Mouse (Mus musculus): ENCODE results near the gene Apobec4. TPM values are rescaled to one million over a fixed set of nuclear protein-coding genes. Genes with fewer than 3 reads are reported as not detected.

The Apobec4 gene
- total RNA-seq, 2 experiments from 2014 or later = not detected

DNA sequence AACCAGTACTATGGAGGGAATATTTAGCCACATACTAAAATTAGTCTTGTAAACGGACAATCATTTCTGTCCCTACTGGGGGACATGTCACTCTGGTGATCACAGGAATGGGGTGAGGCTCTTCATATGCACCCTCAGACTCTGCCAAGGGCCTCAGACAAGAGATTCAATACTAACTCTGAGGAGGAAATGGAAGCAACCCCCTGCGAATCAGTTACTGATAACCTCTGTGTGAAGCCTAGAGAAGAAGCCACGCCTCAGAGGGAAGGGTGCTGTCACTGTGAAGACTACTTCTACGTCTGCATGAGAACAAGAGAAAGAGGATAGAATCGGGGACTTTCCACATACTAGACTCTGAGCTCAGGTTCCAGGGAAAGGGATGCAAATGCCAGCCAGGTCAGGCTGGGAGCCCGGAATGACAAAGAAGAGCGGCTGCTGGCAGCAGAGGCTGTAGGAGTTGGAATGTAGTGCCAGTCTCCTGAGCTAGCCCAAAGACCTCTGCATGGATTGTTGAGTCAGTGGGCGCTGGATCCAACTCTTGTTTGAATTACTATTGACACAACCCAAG, 45.4 kb downstream of the Apobec4 start:
- no peak for DNase-seq (ENCODE audit: low spot score in 2 of 2)
- intact Hi-C loops (cut with DNase I) = no loop called here

DNA sequence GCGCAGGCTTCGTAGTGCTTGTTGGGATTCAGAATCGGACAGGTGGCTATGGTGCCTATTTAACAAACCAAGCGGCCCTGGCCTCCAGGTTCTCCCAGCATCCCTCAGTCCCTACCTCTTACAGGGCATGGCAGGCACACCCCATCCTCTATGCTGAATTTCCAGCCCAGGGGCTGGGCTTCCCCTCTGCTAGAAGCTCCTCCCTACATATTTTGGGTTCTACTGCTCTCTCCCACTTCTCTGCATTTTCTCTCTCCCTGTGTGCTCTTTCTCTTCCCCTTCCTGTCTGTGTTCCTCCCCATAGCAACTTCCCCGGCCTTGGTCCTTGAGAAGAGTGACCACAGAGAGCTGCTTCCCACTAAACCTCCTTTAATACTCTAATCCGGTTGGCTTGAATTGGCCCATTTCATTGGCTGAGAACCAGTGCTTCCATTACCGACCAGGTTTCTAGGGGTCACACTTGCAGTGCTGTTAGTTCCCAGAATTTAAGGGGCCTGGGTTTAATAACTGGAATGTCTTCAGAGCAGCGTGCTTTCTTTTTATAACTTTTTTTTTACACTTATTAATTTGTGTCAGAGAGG, 46.4 kb downstream of the Apobec4 start:
- no peak for DNase-seq (ENCODE audit: low spot score in 2 of 2)
- intact Hi-C loops (cut with DNase I) = no loop called here

DNA sequence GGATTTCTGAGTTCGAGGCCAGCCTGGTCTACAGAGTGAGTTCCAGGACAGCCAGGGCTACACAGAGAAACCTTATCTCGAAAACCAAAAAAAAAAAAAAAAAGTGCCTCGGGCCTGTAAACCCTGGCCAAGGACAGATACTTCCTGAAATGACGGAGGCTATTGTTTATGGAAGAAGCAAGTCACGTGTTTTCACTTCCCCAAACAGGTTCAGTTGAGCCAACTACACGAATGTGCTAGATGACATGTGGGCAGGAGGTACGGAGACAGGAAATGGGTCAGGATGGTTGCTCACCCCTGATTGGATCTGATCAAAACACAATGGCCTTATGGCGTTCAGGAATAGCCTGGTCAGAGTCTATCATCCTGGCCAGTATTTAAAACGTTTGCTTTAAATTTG, 47.8 kb downstream of the Apobec4 start:
- intact Hi-C loops (cut with DNase I) = no loop called here
- no peak for DNase-seq (ENCODE audit: low spot score in 2 of 2)

DNA sequence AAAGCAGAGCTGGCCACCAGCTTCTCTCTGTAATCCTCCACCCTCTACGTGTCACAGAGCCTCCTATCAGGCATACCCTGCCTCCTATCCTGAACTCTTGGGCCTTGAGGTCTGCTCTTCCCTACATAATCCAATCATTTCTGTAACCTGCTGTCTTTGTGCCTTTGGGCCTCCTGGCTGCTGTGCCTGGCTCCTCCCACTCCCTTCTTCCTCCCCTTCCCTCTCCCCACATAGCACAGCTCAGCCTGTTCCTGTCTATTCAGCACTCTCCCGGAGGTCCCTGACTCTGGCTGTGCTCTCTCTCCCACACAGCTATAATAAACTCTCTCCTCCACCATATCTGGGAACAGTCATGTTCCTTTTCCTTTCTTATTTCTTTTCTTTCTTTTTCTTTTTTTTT, 49.5 kb downstream of the Apobec4 start, which contains the start of gene Ncf2:
Gene Ncf2 (plus strand): TSS at position 298 of the 400 bp plus-strand sequence.
- DNase-seq (ENCODE audit: low spot score in 2 of 2) = peak in 1 of 2 experiments; percentile 31
- intact Hi-C loops (cut with DNase I) = no loop called here

DNA sequence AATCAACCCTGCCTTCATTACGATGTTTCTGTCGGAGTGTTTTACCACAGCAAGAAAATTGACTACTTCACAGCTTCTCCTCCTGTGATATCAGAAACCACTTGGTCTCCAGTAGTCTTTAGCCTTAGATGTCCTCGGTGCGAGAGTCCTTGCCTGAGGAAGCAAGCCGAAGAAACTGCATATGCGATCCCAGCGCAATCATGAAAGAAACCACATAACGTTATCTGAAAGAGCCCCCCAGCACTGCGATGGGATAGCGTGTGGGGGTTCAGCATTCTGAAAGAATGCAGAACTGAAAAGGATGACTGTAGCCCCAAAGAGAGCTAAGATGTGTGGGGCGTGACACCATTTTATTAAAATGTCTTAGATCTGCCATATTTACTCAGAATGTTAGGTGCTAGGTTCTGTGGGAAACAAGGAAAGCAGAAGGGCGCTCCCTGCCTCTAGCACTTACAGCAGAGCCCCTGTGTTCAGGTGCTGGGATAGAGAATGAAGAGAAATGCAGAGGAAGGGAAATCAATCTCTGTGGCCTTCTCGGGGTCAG, 50.4 kb downstream of the Apobec4 start:
- intact Hi-C loops (cut with DNase I) = no loop called here
- DNase-seq (ENCODE audit: low spot score in 2 of 2) = no peak

DNA sequence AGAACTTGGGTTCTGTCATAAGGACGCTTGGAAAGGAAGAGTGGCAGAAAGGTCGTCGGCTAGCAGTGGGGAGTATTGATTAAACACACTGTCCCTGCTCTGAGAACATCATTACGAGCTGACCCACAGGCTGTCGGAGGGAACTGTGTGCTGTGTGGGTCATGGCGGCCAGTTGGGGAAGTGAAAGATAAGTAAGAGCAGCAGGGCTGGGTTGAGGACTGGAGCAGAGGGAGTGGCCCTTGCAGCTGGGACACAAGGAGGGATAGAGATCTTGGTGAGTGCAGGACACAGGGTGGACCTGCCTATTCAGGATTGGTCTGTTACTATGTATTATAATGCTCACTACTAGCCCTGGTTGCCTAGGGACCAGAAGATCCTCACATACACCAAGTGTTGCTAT, 54.6 kb downstream of the Apobec4 start:
- intact Hi-C loops (cut with DNase I) = no loop called here
- DNase-seq (ENCODE audit: low spot score in 2 of 2) = no peak

Other genes starting within 250 kb of the Apobec4 start
- gene Rgl1, start 15.8 kb downstream of the Apobec4 start, total RNA-seq (2021) = 100 to 1,000 TPM; 121 to 148 TPM
- 100 to 1,000 TPM; 101 to 107 TPM for gene Arpc5, start 16.0 kb downstream of the Apobec4 start, total RNA-seq (2021)
- gene Ncf2, start 49.6 kb downstream of the Apobec4 start, total RNA-seq (2021) = 1 to 10 TPM; 4.1 to 4.7 TPM
- 10 to 100 TPM; 91.8 to 94.1 TPM for gene Smg7, start 152.1 kb downstream of the Apobec4 start, total RNA-seq (2021)
- gene Nmnat2, start 204.4 kb downstream of the Apobec4 start, total RNA-seq (2021) = 100 to 1,000 TPM; 153 to 155 TPM